Mouse (Mus musculus) liver, embryonic 16.5 days (tissue): ENCODE measurements around the gene Psma3. TPM values are rescaled to one million over a fixed set of nuclear protein-coding genes. Genes with fewer than 3 reads are reported as not detected.

Experiments
- ATAC-seq: fragments of 200-750 bp; cut with Nextera tagmentation; 2 replicates; pipeline ENCODE4 v1.8.0; 2017; ENCODE audit warnings: low read depth, mild to moderate bottlenecking, moderate number of reproducible peaks, moderate library complexity
- H3K27ac ChIP-seq: fragments of 300-500 bp; sonication (generic); 2 replicates; pipeline ENCODE4 v1.5.1; 2014; ENCODE audit warnings: mild to moderate bottlenecking, low read length
- H3K27me3 ChIP-seq: fragments of 300-500 bp; sonication (generic); 2 replicates; pipeline ENCODE4 v1.6.1; 2014; ENCODE audit warnings: low read depth, low read length, mixed read lengths; ENCODE audit not compliant: control insufficient read depth, insufficient read depth
- H3K36me3 ChIP-seq: fragments of 300-500 bp; sonication (generic); 2 replicates; pipeline ENCODE4 v1.6.1; 2014; ENCODE audit warnings: mild to moderate bottlenecking; ENCODE audit not compliant: control insufficient read depth, insufficient read depth
- H3K4me1 ChIP-seq: fragments of 300-500 bp; sonication (generic); 2 replicates; pipeline ENCODE4 v1.6.1; 2014; ENCODE audit warnings: low read depth, low read length, mixed read lengths; ENCODE audit not compliant: control insufficient read depth
- H3K4me2 ChIP-seq: fragments of 300-500 bp; sonication (generic); 2 replicates; pipeline ENCODE4 v1.6.1; 2014; ENCODE audit warnings: low read depth, low read length, mixed read lengths
- H3K4me3 ChIP-seq: fragments of 300-500 bp; sonication (generic); 2 replicates; pipeline ENCODE4 v1.5.1; 2014; ENCODE audit warnings: low read depth, mild to moderate bottlenecking, low read length
- H3K9ac ChIP-seq: fragments of 300-500 bp; sonication (generic); 2 replicates; pipeline ENCODE4 v1.6.1; 2014; ENCODE audit warnings: low read depth, low read length
- H3K9me3 ChIP-seq: fragments of 300-500 bp; sonication (generic); replicated peaks from 2 replicates; pipeline ENCODE4 v1.6.1; 2016; ENCODE audit warnings: low read length; ENCODE audit not compliant: control insufficient read depth
- WGBS: fragments of 180-500 bp; shearing (Covaris S2); extraction: QIAGEN DNeasy Blood & Tissue Kit; methylation state at CpG from one replicate; pipeline ENCODE4 v1.1.7; 2014; ENCODE audit not compliant: insufficient replicate concordance; 5-methylcytosine and 5-hydroxymethylcytosine counted together
- polyA plus RNA-seq: library from polyadenylated mRNA; unstranded; fragments of >200 nt; fragmentation: Nextera tagmentation; extraction: Ambion mirVana; gene quantifications from 2 replicates; pipeline ENCODE4 v1.2.1, GENCODE M21; 2015

Psma3 gene
- 294 and 323 TPM in 2 replicates for polyA plus RNA-seq

DNA sequence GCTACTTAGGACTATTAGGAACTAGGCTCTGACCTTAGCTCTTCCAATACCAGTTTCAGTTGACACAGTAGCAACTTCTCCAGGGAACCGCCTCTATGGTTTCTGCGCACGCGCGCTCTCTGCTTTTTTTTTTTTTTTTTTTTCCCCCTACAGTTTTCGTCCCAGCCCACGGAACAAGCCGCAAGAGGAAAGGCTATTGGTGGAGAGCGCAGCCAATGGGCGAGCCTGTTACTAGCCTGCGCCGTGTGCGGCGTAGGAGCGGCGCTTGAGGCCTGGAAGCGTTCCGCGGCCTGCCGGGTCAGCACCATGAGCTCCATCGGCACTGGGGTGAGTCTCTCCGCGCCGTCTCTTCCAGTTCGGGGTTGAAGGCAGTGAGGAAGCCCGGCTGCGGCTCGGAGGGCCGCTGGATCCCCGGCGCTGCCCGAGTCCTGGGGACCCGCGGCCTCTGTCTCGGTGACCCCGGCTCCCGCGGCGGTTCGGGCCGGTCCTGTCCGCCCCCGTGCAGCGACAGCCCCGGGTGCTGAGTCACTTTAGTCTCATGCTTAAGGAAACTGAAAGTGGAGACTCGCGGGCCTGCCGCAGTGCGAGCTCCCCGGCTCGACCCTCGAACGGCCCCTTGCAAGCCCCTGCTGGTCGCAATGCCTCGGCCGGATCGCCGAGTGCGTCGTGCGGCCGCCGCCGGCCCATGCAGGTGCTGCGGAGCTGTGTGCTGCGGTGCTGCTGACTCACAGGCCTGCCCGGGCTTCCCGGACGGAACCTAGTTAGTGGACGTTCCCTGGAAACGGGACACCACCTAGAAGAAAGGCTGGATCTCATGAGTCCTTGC, at the start of gene Psma3:
Psma3 (plus strand) TSS at position 181 of the 826 bp plus-strand sequence.
- under 1% methylated on average over 71 of the region's 71 CpGs for WGBS
- Histone ChIP-seq H3K4me1 (peaks cover 17% of the 10 kb centered on the region), H3K9ac (peak within 1 kb of the TSS; percentile 97), H3K4me2 (peak within 1 kb of the TSS; percentile 68), H3K36me3 (no peaks in the 10 kb centered on the region), H3K27ac (peak within 1 kb of the TSS; percentile 97), H3K9me3 (no peaks in the 10 kb centered on the region), H3K27me3 (no peaks in the 10 kb centered on the region), H3K4me3 (peak within 1 kb of the TSS; percentile 98)
- peak; percentile 99 for ATAC-seq

DNA sequence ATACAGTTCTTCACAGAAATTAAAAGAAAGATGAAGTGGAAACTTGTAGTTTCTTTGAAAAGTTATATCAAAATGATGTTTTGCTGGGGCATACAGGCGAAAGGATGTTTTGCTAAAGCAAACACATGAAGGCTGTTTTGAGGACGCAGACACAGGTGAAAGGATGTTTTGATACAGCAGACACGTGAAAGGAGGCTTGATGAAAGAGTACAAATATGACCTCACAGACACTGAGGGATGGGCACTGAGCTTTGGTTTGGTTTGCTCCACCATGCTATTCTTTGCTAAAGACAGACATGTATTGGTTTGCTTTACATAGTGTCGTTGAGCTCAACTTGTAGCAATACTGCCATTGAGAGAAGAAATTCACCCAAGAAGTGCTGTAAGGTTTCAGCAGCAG, 44.6 kb upstream of the Psma3 start:
- Histone ChIP-seq H3K27me3 (no peaks in the 10 kb centered on the region), H3K9me3 (peaks cover 3% of the 10 kb centered on the region; the same call in 1 of the 2 replicates), H3K9ac (no peak overlapping the region), H3K4me3 (no peak overlapping the region), H3K4me1 (no peaks in the 10 kb centered on the region), H3K36me3 (no peaks in the 10 kb centered on the region), H3K4me2 (no peak overlapping the region), H3K27ac (no peak overlapping the region)
- no peak for ATAC-seq
- WGBS = 63% methylated on average over 4 of the region's 4 CpGs

DNA sequence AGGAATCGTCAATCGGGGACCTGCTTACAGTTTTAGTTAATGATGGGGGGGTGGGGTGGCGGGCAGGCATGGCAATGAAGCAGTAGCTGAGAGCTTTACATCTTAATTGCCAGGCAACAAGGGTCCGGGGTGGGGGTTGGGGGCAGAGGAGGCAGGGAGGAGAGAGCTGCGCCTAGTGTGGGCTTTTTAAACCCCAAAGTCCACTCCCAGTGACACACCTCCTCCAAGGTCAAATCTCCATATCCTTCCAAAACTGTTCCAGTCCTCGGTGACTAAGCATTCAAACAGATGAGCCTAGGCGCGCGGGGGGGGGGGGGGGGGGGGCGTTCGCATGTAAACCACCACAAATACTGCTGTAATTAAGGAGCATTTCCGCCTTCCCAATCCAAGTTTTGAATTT, 37.3 kb upstream of the Psma3 start:
- H3K27me3 ChIP-seq = no peaks in the 10 kb centered on the region
- no peaks in the 10 kb centered on the region for H3K36me3 ChIP-seq
- peak overlapping the region; percentile 64 for H3K4me2 ChIP-seq
- peak overlapping the region; percentile 77 for H3K4me3 ChIP-seq
- 43% methylated on average over 7 of the region's 12 CpGs for WGBS
- peaks cover 6% of the 10 kb centered on the region; the same call in 1 of the 2 replicates for H3K4me1 ChIP-seq
- peak overlapping the region; percentile 86 for H3K9ac ChIP-seq
- peak; percentile 19 for ATAC-seq
- peaks cover 3% of the 10 kb centered on the region; the same call in 1 of the 2 replicates for H3K9me3 ChIP-seq
- H3K27ac ChIP-seq = peak overlapping the region; percentile 86

DNA sequence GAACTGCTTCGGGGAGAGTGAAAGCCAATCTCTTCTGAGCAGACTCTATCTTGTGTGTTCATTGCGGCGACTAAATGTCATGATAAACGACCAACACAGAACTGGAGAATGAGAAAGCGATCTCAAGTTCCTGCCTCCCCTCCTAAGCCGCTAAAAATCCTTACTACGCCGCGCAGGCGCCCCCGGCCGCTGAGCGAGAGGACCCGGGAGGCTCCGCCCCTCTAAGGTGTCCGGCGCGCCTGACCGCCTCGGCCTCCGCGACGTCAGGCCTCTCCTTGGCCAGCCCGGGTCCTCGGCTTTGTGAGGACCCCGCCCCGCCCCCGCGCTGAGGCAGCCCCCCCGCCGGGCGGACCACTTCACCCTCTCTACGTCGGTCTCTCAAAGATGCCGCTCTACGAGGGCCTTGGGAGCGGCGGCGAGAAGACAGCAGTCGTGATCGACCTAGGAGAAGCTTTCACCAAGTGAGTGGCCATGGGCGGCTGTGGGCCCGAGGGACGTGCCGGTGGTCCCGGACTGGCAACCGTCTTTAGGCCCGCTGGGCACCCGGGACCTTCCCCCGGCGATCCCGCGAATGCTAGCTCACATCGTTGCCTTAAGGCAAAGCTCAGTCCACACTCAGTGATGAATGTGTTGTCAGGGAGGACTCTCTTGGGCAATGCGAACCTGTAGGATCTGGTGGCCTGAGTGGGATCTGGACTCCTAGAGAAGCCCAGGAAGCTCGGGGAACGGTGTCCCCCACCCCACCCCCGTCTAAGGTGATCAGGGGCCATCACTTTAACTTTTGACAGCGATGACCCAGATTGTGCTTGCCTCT, 36.6 kb upstream of the Psma3 start, which contains the start of gene Actr10:
Actr10 (plus strand) TSS at position 287 of the 814 bp plus-strand sequence.
- H3K27ac ChIP-seq = peak within 1 kb of the TSS; percentile 86
- WGBS = under 1% methylated on average over 59 of the region's 59 CpGs
- H3K9me3 ChIP-seq = peaks cover 3% of the 10 kb centered on the region; the same call in 1 of the 2 replicates
- H3K4me3 ChIP-seq = peak within 1 kb of the TSS; percentile 77
- peak; percentile 97 for ATAC-seq
- H3K36me3 ChIP-seq = no peaks in the 10 kb centered on the region
- H3K9ac ChIP-seq = peak within 1 kb of the TSS; percentile 86
- H3K27me3 ChIP-seq = no peaks in the 10 kb centered on the region
- peak within 1 kb of the TSS; percentile 78 for H3K4me2 ChIP-seq
- peaks cover 6% of the 10 kb centered on the region; the same call in 1 of the 2 replicates for H3K4me1 ChIP-seq

DNA sequence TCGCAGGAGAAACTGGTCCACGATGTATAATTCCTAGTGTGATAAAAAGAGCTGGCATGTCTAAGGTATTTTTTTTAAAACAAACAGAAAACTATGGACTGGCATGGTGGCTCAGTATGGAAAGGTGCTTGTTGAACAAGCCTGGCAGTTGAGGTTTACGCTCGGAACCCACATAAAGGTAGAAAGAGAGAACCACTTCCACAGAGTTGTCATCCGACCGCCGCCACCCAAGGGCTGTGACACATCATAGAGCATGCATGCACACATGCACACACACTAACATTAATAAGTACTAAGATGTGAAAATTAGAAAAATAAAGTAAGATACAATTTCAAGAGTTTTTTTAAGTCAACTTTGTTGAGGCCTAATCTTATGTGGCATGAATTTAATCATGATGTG, 33.6 kb upstream of the Psma3 start:
- peaks cover 9% of the 10 kb centered on the region for H3K36me3 ChIP-seq
- WGBS = 92% methylated on average over 7 of the region's 7 CpGs

DNA sequence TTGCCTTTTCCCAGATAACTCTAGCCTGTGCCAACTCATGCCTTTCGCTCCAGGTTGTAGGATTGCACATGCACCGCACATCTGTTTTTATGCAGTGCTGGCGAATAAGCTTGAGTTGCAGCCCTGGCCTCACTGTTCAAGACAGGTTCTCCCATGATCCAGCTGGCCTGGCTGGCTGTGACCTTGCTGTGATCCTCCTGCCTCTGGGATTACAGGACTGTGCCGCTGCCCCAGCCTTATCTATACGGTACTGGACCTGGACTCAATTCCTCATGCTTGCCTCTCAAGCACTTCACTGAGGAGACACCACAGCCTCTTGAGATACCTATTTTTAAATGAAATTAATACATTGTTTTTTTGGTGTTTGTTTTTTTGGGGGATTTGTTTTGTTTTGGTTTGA, 30.2 kb upstream of the Psma3 start:
- Histone ChIP-seq H3K9me3 (no peaks in the 10 kb centered on the region), H3K9ac (no peak overlapping the region), H3K4me2 (no peak overlapping the region), H3K27ac (no peak overlapping the region), H3K27me3 (no peaks in the 10 kb centered on the region), H3K36me3 (peaks cover 12% of the 10 kb centered on the region), H3K4me1 (peaks cover 2% of the 10 kb centered on the region; the same call in 1 of the 2 replicates), H3K4me3 (no peak overlapping the region)
- 83% methylated on average over 5 of the region's 5 CpGs for WGBS
- no peak for ATAC-seq

More for the DNA sequence above, 33.6 kb upstream of the Psma3 start:
- no peak for ATAC-seq
- peaks cover 6% of the 10 kb centered on the region; the same call in 1 of the 2 replicates for H3K4me1 ChIP-seq
- H3K9ac ChIP-seq = no peak overlapping the region
- H3K4me2 ChIP-seq = no peak overlapping the region
- no peak overlapping the region for H3K27ac ChIP-seq
- H3K4me3 ChIP-seq = no peak overlapping the region
- H3K27me3 ChIP-seq = no peaks in the 10 kb centered on the region
- H3K9me3 ChIP-seq = no peaks in the 10 kb centered on the region

DNA sequence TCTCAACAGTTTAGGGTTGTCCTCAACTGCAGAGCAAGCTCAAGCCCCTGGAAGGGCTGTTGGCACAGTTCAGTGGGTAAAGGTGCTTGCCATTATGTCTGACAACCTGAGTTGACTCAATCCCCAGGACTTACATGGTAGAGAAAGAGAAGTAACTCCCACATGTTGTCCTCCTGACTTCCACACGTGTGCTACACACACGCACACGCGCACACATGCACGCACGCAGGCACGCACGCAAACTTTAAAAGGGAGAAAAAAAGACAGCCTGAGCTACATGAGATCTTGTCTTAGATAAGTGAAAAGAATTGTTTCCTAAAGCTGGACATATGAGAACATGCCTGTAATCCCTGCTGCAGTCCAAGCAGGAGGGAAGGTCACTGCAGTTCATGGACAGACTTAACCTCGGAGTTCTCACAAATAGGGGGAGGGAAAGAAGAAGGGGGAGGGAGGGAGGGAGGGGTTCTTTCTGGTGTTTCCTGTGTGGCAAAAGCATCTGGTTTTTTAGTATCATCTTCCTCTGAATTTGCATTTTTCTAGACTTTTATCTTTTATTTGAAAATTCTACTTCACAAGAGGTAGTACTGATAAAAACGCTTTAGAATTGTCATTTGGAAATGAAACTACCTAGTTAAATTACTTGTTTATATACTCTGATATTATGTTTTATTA, 27.7 kb upstream of the Psma3 start:
- Histone ChIP-seq H3K9me3 (no peaks in the 10 kb centered on the region), H3K4me3 (no peak overlapping the region), H3K27me3 (no peaks in the 10 kb centered on the region), H3K36me3 (peaks cover 12% of the 10 kb centered on the region), H3K4me1 (no peaks in the 10 kb centered on the region), H3K27ac (no peak overlapping the region), H3K9ac (no peak overlapping the region), H3K4me2 (no peak overlapping the region)
- 86% methylated on average over 10 of the region's 10 CpGs for WGBS
- ATAC-seq = no peak

DNA sequence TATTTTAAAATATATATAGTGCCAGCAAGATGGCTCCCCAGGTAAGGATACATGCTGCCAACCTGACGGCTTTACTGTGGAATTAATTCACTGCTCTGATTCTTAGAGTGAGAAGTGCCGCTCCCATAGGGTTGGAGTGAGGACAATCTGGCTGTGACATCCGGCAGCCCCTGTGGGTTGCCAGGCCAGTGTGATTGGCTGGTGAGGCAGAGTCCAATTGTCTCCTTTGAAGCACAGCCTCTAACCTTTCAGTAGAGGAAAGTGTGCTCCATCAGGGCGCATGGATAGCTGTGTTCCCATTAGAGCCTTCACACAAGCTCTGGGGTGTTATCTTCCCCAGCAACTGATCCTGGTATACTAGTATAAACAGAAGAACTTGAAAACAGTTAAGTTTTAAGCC, 15.8 kb upstream of the Psma3 start:
- H3K9ac ChIP-seq = no peak overlapping the region
- H3K27me3 ChIP-seq = no peaks in the 10 kb centered on the region
- 81% methylated on average over 4 of the region's 4 CpGs for WGBS
- peaks cover 28% of the 10 kb centered on the region for H3K36me3 ChIP-seq
- no peaks in the 10 kb centered on the region for H3K4me1 ChIP-seq
- no peak for ATAC-seq
- no peaks in the 10 kb centered on the region for H3K9me3 ChIP-seq
- H3K4me3 ChIP-seq = no peak overlapping the region
- H3K27ac ChIP-seq = no peak overlapping the region
- no peak overlapping the region for H3K4me2 ChIP-seq
